Mouse (Mus musculus) limb, embryonic 15.5 days (tissue): ENCODE results near the gene Appbp2. TPM values are rescaled to one million over a fixed set of nuclear protein-coding genes. Genes with fewer than 3 reads are reported as not detected.

Experiments
- ATAC-seq: fragments of 200-750 bp; cut with Nextera tagmentation; 2 replicates; pipeline ENCODE4 v1.8.0; 2017; ENCODE audit warnings: low read depth, moderate TSS enrichment; ENCODE audit not compliant: insufficient number of reproducible peaks, low FRiP score, low TSS enrichment
- H3K27ac ChIP-seq: fragments of 300-500 bp; sonication (generic); 2 replicates; pipeline ENCODE4 v1.5.1; 2015; ENCODE audit warnings: moderate library complexity, mild to moderate bottlenecking, inconsistent platforms
- H3K27me3 ChIP-seq: fragments of 300-500 bp; sonication (generic); 2 replicates; pipeline ENCODE4 v1.6.1; 2015; ENCODE audit warnings: inconsistent platforms
- H3K36me3 ChIP-seq: fragments of 300-500 bp; sonication (generic); 2 replicates; pipeline ENCODE4 v1.6.1; 2015; ENCODE audit warnings: inconsistent platforms
- H3K4me1 ChIP-seq: fragments of 300-500 bp; sonication (generic); 2 replicates; pipeline ENCODE4 v1.6.1; 2015; ENCODE audit warnings: inconsistent platforms
- H3K4me2 ChIP-seq: fragments of 300-500 bp; sonication (generic); 2 replicates; pipeline ENCODE4 v1.6.1; 2015; ENCODE audit warnings: mild to moderate bottlenecking, inconsistent platforms
- H3K4me3 ChIP-seq: fragments of 300-500 bp; sonication (generic); 2 replicates; pipeline ENCODE4 v1.5.1; 2015; ENCODE audit warnings: mild to moderate bottlenecking, inconsistent platforms
- H3K9ac ChIP-seq: fragments of 300-500 bp; sonication (generic); 2 replicates; pipeline ENCODE4 v1.6.1; 2015; ENCODE audit warnings: inconsistent platforms
- H3K9me3 ChIP-seq: fragments of 300-500 bp; sonication (generic); 2 replicates; pipeline ENCODE4 v1.6.1; 2016; ENCODE audit warnings: inconsistent platforms
- WGBS: fragments of 180-500 bp; shearing (Covaris S2); methylation state at CpG from one replicate; pipeline ENCODE4 v1.1.7; 2015; 5-methylcytosine and 5-hydroxymethylcytosine counted together
- polyA plus RNA-seq: library from polyadenylated mRNA; unstranded; fragments of >200 nt; fragmentation: Nextera tagmentation; extraction: Ambion mirVana; gene quantifications from 2 replicates; pipeline ENCODE4 v1.2.1, GENCODE M21; 2015

The Appbp2 gene
- polyA plus RNA-seq, 1 experiment from 2014 or later = 40.0 TPM

DNA sequence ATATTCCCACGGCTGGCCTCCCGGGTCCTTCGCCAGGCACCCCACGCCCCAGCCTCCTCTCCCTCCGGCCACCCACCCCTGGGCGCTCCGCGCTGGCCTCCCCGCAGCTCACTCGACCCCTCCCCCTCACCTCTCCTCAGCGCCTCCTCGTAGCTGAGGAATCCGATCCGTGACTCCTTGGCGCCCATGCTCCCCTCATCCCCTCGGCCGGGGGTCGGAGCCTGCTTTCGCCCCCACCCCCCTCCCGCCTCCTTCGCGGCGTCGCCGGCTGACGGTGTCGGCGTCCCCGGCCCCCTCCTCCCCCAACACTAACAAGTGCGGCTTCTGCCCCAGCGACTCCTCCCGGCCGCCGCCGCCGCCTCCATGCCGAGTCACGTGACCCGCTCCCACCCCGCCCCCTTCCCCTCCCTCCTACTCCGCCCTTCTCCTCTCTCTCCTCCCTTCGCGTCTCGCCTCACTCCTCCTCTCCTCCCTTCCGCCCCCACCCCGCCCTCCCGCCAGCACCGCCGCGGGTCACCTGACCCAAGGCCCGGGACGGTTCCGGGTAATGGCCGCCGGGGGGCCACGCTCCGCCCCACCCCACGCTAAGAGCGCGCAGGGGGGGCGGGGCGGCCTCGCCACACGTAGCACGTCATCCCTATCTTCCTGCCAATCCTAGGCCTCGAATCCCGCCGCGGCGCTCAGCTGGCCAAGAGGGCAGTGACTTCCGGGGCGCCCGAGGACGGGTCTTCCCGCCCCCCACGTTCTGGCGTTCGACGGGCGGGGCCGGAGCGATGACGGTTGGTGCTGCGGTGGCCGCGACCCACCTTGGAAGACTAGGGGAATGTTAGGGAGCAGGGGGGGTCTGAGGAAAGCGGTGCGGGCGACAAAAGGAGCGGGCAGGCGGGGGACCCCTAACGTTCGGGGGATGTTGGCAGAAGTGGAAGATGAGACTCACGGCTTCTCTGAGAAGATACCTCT is 95.1 kb downstream of the Appbp2 start, which contains the start of gene Usp32:
Usp32 (minus strand) TSS at position 581 of the 960 bp plus-strand sequence.
- Histone ChIP-seq H3K36me3 (no peaks in the 10 kb centered on the region; the same call in 1 of the 2 replicates), H3K4me2 (peak within 1 kb of the TSS; percentile 69), H3K9ac (peak within 1 kb of the TSS; percentile 71), H3K4me1 (peaks cover 4% of the 10 kb centered on the region; the same call in 1 of the 2 replicates), H3K9me3 (no peaks in the 10 kb centered on the region; the same call in 1 of the 2 replicates), H3K27me3 (no peaks in the 10 kb centered on the region), H3K4me3 (peak within 1 kb of the TSS; percentile 88), H3K27ac (peak within 1 kb of the TSS; percentile 89)
- ATAC-seq = peak; percentile 98
- under 1% methylated on average over 84 of the region's 94 CpGs for WGBS

GRCm38 (mm10) chr11:85138776-85139474 is 96.0 kb downstream of the Appbp2 start:
- peaks cover 4% of the 10 kb centered on the region; the same call in 1 of the 2 replicates for H3K4me1 ChIP-seq
- H3K27me3 ChIP-seq = no peaks in the 10 kb centered on the region
- peak overlapping the region; percentile 71 for H3K9ac ChIP-seq
- H3K4me2 ChIP-seq = peak overlapping the region; percentile 69
- ATAC-seq = no peak
- H3K4me3 ChIP-seq = peak overlapping the region; percentile 88
- peak overlapping the region; percentile 81; the same call in 1 of the 2 replicates for H3K27ac ChIP-seq
- H3K36me3 ChIP-seq = no peaks in the 10 kb centered on the region; the same call in 1 of the 2 replicates
- no peaks in the 10 kb centered on the region; the same call in 1 of the 2 replicates for H3K9me3 ChIP-seq
- 2% methylated on average over 17 of the region's 17 CpGs for WGBS

Other genes starting within 250 kb of the Appbp2 start
- gene Usp32, start 95.0 kb downstream of the Appbp2 start, polyA plus RNA-seq = 3.8 and 3.9 TPM in 2 replicates
- 0.46 and 0.99 TPM in 2 replicates for gene 1700125H20Rik, start 64.7 kb downstream of the Appbp2 start, polyA plus RNA-seq
- gene Ppm1d, start 76.1 kb upstream of the Appbp2 start, polyA plus RNA-seq = 13.3 and 15.4 TPM in 2 replicates
- gene Bcas3, start 118.0 kb upstream of the Appbp2 start, polyA plus RNA-seq = 23.6 and 31.5 TPM in 2 replicates